Mouse (Mus musculus) left cerebral cortex, adult 18-20 months (tissue): ENCODE measurements around the gene 2210011C24Rik. TPM values are rescaled to one million over a fixed set of nuclear protein-coding genes. Genes with fewer than 3 reads are reported as not detected.
"Not testable (repeated sequence)": the region's sequence is repeated elsewhere in the genome, so short reads cannot be mapped to it uniquely, and the experiment has no call there.

Source experiments
- DNase-seq, 2 experiments: peaks; one replicate each; pipeline ENCODE4 v3.0.0; 2021 to 2022; ENCODE audit warnings: low spot score in 2 of 2, mixed read lengths in 1 of 2
- total RNA-seq, 2 experiments: library from RNA; stranded (reverse); gene quantifications; 2 replicates each; pipeline ENCODE4 v1.2.3; 2021

Gene 2210011C24Rik
- total RNA-seq, 2 experiments from 2014 or later = 0.61 TPM; not detected in 1

DNA sequence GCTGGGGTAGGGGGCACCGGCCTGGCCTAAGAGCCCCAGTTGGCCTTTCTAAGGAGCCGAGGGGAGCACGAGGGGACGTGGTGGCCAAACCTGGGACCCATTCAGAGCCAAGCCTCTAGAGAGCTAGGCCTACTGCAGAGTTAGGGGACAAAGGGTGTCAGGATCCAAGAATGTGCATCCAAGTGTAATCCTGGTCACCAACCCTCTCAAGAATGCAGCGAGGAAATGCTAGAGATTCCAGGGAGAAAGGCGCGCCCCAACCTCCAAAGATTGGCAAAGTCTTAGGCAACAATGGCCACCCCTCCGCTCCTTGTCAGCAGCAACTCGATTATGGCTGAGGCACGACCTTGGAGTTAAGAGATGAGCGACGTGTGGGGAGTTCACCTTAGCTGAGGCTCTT lies 9.6 kb upstream of the 2210011C24Rik start:
- DNase-seq = no peak

- DNase-seq = no peak
Measured at GRCm38 (mm10) chr8:84021096-84021495, 9.1 kb upstream of the 2210011C24Rik start, which contains the start of gene Palm3. Gene Palm3 (plus strand): TSS chr8:84021471.

DNA sequence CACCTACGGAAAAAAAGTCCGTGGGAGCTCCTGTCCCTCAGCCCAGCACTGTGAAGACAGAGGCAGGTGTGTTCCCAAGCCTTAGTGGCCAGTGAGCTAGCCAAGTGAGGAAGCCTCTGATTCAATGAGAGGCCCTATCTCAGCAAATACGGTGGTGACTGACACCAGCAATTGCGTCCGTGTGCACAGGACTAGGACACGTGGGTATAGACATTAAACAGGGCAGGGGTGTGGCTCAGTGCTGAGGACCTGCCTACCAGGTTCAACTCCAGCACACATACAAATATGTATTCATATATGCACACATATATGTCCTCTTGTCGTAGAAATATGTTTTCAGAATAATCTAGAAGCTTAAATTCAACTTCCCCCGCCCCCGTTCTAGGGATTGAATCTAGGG lies 7.8 kb upstream of the 2210011C24Rik start:
- no peak for DNase-seq

DNA sequence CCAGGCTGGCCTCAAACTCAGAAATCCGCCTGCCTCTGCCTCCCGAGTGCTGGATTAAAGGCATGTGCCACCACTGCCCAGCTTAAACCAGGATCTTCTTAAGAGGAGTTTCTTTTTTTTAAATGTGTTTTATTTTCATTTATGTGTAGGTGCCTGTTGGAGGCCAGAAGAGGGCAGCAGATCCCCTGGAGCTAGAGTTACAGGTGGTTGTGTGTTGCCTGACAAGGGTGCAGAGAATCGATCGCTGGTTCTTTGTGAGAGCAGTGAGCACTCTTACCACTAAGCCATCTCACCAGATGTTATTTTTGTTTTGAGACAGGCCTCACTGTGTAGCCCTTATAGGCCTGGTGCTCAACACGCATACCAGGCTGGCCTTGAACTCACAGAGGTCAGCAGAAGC lies 3.9 kb upstream of the 2210011C24Rik start:
- no peak for DNase-seq

GRCm38 (mm10) chr8:84012499-84013165 lies 661 bp upstream of the 2210011C24Rik start:
- DNase-seq = no peak

- DNase-seq = peak; percentile 64 to 68
Measured at GRCm38 (mm10) chr8:84010625-84011611, 1.1 kb downstream of the 2210011C24Rik start.

- DNase-seq = peak; percentile 85 to 91
Measured at GRCm38 (mm10) chr8:84009876-84010275, 2.1 kb downstream of the 2210011C24Rik start.

DNA sequence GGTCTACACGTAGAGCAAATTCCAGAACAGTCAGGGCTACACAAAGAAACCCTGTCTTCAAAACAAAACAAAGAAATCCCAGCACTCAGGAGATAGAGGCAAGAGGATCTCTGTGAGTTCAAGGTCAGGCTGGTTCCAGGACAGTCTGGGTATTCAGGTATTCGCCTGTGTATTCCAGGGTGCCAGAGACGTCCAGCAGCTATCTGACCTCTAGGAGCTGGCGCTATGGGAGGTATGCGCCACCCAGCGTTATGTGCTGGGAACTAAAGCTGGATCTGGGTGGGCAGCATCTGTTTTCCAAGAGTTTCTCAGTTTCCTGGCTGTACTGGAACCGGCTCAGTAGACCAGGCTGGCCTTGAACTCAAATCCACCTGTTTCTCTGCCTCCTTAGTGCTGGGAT lies 3.6 kb downstream of the 2210011C24Rik start:
- no peak for DNase-seq

DNA sequence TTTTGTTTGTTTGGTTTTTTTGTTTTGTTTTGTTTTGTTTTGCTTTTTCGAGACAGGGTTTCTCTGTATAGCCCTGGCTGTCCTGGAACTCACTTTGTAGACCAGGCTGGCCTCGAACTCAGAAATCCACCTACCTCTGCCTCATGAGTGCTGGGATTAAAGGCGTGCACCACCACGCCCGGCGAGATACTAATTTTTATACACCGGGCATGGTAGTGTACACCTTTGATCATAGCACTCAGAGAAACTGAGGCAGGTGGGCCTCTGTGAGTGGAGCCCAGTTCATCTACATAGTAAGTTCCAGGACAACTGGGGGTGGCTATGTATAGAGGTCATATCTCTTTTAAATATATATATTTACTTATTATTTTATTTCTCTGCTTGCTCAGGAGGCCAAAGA lies 6.5 kb downstream of the 2210011C24Rik start:
- not testable (repeated sequence) for DNase-seq

- DNase-seq = peak; percentile 91 to 92
Measured at GRCm38 (mm10) chr8:84004533-84005201, 7.3 kb downstream of the 2210011C24Rik start.

DNA sequence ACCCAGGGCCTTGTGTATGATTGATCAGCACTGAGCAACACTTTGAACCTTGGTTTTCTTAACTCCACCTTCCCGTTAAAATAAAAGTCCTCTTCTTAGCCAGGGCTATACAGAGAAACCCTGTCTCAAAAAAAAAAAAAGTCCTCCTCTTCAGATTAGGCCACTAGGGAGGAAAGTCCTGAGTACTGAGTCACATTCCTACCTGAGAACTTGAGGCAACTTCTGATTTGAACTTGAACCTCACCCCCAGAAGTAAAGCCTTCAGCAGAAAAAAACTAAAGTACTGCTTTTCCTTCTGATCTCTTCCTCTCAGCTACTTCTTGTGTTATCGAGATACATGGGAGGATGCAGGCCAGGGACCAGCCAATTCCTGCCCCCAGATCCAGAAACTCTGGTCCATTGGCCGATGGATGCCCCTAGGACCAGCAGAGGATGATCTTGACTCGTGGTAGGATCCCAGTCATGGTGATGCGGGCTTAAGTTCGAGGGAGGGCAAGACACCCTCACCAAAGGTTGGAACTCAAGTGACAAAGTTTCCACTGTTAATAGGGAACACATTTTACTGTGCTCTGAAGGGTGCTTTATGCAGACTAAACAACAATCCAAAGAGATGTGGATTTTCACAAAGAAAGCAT lies 8.2 kb downstream of the 2210011C24Rik start:
- DNase-seq = no peak

DNA sequence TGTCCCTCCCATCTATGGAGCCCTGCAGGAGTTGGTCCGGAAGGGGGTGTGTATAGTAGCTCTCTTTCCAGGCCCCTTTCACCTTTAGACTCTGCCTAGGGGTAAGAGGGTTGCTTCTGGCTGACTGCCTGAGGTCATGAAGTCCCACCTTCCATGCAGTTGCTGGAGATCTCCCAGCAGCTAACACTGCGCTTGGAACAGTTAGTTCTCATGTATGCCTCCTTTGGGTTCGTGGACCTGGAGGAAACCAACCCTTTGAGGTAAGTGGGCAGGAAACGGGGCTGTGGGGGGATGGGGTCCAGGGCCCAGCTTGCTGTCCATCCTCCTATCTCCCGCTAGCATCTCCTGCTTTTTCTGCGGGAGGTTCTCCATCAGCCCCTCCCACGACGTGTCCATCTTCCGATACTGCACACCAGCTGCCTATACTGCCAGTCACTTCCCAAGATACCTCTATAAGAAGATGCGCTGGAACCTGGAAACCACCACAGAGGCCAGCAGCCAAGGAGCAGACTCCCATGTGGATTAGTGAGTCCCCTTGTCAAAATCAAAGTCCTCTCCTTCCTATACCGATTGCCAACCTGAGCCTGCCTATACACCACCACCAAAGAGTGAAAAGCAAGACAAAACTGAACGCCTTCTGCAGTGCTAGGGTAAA lies 8.9 kb downstream of the 2210011C24Rik start:
- DNase-seq = no peak

DNA sequence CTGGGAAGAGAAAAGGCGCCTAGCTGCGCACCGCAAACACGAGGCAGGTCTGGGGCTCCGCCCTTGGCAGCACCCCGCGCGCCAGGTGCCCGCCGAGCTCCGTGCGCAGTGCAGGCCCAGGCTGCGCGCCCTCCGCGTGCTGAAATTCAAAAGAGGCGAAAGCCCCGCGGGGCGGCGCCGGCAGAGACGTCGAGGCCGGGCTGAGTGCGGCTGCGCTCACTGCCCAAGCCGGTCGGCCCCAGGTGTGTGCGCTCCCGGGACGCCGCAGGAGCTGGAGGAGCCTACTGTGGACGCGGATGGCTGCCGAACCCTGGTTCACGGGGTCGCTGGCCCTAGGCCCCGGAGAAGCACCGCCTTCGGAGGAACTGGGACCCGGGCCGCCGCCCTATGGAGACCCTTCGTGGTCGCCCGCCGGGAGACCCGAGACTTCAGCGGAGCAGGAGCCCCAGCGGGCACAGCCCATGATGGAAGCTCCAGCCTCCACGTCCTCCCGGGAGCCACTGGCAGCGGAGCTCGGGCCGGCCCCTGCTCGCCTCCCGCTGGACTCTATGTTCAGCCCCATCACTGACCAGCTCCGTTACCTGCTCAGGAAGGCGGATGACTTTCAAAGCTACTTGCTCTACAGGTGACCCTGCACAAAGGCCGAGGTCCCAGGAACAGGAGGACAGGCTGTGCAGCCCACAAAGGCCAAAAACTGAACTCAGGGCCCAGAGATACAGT lies 10.5 kb downstream of the 2210011C24Rik start, which contains the start of gene 1700067K01Rik:
Gene 1700067K01Rik, plus strand, starts transcription at position 222 of the 720 bp plus-strand sequence.
- DNase-seq = no peak

DNA sequence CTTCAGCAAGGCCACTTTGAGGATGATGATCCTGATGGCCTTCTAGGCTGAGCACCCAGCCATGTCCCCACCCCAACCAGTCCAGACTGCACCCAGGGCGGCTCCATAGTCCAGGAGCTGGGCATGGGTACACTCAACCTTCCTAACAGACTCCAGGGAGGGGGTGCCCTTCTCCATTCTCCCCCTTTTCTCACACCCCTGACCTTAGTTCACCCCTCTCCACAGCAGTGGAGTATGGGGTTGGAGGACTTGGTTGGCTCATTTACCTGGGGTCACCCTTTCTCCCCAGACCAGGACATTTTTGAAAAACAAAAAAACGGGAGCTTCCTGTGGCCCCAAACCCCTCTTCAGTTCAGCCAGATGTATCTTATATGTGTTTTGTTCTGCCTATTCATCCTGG lies 12.1 kb downstream of the 2210011C24Rik start:
- DNase-seq = no peak

DNA sequence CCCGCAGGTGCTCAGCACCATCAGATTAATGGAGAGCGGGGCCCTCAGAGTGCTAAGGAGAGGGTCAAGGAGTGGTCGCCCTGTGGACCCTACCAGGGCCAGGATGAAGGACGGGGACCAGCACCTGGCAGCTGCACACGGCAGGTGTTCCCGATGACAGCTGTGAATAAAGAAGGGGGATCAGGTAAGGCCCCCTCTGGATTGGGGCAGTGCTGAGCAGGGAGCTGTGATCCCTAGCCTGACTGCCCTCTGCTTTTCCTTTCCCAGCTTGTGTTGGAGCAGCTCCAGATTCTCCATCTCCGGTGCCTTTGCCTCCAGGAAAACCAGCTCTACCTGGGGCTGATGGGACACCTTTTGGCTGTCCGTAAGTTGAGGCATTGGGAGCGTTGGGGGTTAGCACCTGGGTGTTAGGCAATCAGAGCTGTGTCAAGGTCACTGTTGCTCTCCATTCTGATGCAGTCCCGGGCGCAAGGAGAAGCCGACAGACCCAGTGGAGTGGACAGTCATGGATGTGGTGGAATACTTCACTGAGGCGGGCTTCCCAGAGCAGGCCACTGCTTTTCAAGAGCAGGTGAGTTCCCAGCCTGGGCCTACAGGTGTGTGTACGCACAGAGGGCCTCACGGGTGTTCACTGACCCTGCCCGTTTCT lies 12.8 kb downstream of the 2210011C24Rik start:
- DNase-seq = no peak

DNA sequence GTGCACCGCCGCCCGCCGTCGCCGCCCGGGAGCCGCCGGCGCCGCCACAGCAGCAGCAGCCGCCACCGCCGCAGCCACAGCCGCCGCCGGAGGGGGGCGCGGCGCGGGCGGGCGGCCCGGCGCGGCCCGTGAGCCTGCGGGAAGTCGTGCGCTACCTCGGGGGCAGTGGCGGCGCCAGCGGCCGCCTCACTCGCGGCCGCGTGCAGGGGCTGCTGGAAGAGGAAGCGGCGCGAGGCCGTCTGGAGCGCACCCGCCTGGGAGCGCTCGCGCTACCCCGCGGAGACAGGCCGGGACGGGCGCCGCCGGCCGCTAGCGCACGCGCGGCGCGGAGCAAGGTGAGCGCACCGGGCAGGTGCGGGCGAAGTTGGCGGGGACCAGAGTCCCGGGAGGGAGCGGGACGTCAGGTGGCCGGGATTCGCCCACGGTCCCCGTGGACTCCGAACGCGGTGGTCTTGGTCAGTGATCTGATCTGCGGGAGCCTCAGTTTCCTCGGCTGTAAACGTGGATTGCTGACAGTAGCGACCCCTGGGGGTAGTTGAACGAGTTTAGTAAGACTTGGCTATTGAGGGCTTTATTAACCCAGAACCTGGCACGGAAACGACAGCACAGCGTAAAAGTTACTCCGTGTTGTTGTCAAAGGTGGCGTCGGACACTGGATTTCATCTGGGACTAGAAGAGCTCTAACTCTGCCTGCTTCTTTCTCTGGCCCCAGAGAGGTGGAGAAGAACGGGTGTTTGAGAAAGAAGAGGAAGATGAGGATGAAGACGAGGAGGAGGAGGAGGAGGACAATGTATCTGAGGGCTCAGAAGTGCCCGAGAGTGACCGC lies 13.5 kb downstream of the 2210011C24Rik start:
- DNase-seq = peak; percentile 40 to 59

GRCm38 (mm10) chr8:83997511-83998141 lies 14.3 kb downstream of the 2210011C24Rik start, which contains the start of gene Samd1:
Gene Samd1 (plus strand): TSS chr8:83997672.
- peak; percentile 61 to 66 for DNase-seq
